Mouse (Mus musculus) lung, postnatal 36 days (tissue): ENCODE results near the gene Mbnl1.
A peak's percentile ranks its signal among the peaks of the same experiment; 100 is the strongest.
"Not testable (repeated sequence)": the region's sequence is repeated elsewhere in the genome, so short reads cannot be mapped to it uniquely, and the experiment has no call there.

Experiments used
- DNase-seq: peaks from one replicate; pipeline ENCODE4 v3.0.0; 2022; ENCODE audit warnings: mixed read lengths

The Mbnl1 gene

GRCm38 (mm10) chr3:60494774-60495535 lies 22.3 kb downstream of the Mbnl1 start:
- DNase-seq = not testable (repeated sequence)

DNA sequence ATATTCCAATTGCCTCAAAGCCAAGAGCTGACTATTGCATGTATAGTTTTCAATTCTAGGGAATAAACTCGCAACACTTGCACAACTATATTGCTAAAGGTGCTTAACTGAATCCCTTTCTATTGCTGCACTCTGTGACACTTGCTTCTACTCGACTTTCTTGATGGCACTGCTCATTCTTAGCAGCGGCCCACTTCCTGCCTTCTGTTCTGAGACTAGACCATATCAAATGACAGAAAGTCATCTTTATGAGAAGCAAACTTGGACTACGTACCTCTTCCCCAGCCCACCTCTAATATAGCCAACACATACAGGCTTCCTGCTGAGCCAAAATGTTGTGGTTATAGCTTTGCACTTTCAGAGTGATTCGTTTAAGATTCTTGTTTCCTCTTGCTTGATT lies 23.6 kb downstream of the Mbnl1 start:
- DNase-seq = no peak

DNA sequence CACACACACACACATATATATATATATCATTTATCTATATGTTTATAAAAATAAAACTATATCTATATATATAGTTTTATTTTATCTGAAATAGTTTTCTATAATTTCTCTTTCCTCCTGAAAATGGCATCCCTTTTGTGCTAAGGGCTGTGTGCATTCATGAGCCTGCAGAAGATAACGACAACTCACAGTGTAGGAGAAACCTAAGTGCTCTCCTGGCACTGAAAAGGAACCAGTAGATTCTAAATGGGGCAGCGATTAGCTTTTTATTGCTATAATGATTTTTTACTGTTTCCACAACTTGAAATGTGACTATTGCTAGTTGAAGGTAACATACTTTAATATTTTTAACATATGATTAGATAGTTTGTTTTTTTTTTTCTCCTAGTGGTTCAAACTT lies 25.5 kb downstream of the Mbnl1 start:
- DNase-seq = no peak

DNA sequence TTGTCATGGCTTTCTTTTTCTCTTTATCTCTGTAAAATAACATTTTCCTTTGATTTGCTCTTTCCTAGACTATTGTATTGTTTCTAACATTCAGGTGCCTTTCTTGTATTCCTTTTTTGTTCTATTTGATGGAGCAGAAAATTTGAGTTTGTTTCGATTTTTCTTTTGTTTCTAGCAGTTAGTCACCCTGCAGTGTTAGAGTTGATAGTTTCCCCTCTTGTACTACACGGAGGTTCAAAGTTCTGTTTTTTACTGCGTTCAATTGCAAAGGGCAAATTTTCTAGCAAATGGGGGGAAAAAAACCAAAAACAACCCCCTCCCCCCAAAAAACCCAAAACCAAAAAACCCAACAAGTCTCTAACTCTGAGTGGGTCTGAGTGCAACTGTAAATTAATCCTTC lies 26.0 kb downstream of the Mbnl1 start:
- no peak for DNase-seq

DNA sequence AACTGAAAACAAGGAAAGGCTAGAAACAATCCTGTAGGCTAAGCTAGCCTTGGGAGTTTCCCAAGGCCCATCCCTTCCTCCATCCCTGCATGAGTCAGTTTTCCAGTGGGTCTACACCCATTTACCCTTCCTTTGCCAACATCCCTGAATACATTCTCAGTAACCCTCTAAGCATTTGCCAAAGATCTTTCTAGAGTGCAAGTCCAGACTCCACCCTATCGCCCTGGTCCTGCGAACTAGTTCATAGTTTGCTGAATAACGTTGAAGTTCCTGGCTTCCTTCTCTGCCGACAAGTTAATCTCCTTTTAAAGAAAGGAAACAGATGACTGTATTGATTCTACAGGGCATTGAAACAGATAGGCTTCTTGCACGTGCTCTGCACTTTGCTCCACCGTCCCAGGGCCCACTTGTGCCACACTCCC lies 26.5 kb downstream of the Mbnl1 start:
- no peak for DNase-seq

DNA sequence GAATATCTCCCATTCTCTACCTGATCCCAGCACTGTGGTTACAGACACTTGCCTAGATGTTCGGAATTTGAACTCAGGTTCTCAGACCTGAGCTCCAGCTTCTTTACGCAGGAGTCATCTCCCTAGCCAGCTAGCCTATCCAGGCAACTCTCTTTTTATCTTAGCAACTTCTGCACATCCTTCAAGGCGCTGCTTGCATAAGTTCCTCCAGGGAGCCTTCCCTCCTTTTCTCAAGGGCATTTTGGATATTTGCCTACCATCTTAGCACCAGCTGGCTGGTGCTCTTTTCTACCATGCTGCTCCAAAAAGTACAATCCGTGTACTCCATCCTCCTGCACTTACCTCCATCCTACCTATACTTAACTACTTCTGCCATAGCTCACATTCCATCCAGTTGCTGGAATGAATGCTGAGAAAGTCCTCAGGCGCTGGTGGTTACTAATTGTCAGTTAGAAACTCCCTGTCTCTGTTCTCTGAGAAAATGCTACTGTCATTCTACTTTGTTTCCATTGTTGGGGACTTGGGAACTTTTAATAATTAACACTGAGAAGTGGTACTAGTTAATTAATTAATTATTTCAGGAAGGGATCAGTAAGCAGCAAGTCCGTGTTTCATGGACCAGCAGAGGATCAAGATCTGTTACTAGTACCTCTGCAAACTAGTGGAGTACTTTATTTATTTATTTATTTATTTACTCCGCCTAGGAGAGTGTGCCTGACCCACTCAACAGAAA lies 27.3 kb downstream of the Mbnl1 start:
- DNase-seq = no peak

- DNase-seq = peak; percentile 85
These were observed 28.2 kb downstream of the Mbnl1 start for GRCm38 (mm10) chr3:60500571-60501527.

GRCm38 (mm10) chr3:60501561-60502151 lies 29.0 kb downstream of the Mbnl1 start:
- peak; percentile 87 for DNase-seq

- DNase-seq = no peak
These were observed 29.7 kb downstream of the Mbnl1 start for GRCm38 (mm10) chr3:60502155-60502987.

GRCm38 (mm10) chr3:60503196-60503595 lies 30.6 kb downstream of the Mbnl1 start:
- no peak for DNase-seq

- DNase-seq = peak; percentile 62
These were observed 32.3 kb downstream of the Mbnl1 start for GRCm38 (mm10) chr3:60504775-60505430.

GRCm38 (mm10) chr3:60506821-60507220 lies 34.2 kb downstream of the Mbnl1 start:
- DNase-seq = no peak

- no peak for DNase-seq
These were observed 34.9 kb downstream of the Mbnl1 start for GRCm38 (mm10) chr3:60507496-60507895.

- peak; percentile 65 for DNase-seq
These were observed 35.3 kb downstream of the Mbnl1 start for GRCm38 (mm10) chr3:60507979-60508378.

DNA sequence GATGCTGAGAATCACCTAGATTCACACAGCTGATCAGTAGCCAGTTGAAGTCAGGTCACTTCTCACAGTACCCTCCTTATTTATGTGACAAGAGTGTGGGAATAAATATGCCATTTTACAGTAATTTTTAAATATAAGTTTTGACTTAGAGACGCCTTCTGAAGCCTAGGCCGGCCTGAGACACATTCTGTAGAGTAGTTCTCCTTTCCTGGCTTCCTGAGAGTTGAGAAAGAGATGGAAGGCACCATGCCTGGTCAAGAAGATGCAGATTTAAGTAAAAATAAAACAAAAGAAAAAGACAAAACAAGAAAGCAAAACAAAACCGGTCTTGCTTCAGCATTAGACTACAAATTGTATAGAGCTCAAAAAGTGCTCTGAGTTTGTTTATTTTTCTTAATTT lies 38.6 kb downstream of the Mbnl1 start:
- no peak for DNase-seq

- DNase-seq = no peak
These were observed 40.7 kb downstream of the Mbnl1 start for GRCm38 (mm10) chr3:60513337-60513736.

DNA sequence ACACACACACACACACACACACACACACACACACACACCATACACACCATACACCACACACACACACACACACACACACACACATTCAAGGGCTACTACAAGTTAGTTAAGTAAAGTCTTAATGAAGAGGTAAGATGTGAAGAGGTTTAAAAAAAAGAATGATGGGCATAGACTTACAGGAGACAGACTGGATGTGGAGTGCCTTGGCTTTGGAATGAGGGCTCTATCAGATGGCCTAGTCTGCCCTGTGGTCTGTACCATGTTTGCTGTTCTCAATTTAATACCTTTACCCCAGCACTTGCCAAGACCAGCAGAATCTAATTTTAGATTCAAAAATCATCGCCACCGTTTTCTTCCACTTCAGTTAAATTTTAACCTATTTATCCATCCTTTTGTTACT lies 41.1 kb downstream of the Mbnl1 start:
- DNase-seq = no peak

- no peak for DNase-seq
These were observed 42.8 kb downstream of the Mbnl1 start for GRCm38 (mm10) chr3:60515430-60515829.

DNA sequence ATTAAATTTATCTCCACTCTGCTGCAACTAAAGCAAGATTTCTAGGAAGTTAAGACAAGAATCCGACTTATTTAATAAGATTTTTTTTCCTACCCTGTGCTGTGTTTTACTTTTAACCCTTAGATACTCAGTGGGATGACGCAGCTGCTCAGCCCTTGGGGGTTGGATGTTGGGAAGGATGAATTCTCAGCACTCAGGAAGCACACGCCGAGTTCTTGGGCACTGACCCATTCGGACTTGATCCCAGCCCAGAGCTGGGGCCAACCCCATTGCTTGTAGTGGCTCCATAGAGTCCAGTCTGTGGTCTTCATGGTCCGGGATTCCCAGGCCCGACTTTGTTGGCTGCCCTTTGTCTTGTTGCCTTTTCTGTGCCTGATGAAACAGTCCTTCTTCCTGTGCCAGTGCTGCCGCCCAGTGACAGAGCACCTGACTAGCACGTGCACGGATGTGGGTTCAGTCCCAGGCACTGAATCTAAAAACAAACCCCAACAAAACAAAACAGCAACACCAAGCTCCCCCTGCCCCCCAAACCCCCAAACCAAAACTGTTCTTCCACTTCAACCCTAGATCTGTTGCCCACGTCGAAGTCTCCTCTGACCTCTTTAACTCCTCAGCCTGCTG lies 43.5 kb downstream of the Mbnl1 start:
- DNase-seq = peak; percentile 88

DNA sequence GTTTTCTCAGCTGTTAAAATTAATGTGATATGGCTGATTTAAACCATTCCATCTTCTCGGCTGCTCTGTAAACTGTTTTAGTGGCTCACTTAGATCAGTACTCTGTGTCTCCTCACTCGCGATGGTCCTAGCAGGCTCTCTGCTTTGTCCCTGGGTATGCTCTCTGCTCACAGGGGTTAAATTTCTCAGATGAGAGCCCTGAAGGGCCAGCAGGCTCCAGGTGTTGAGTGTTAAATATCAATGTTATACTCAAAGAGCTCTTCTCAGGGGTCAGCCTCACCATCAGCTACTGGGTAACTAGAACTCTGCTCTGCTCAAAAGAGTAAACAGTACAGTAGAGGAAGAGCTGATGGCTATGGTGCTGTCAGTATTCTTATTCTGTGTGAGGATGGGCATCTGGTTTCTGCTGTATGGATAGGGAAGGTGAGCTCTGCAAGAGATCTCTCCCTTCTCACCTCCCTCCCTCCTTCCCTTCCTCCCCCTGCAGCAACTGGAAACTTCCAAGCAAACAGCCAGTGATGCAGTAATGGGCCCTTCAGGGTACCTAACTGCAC lies 44.7 kb downstream of the Mbnl1 start:
- DNase-seq = no peak
